Mouse (Mus musculus): Measurements from ENCODE around the gene Atf6b. TPM values are rescaled to one million over a fixed set of nuclear protein-coding genes. Genes with fewer than 3 reads are reported as not detected.

Gene Atf6b
- polyA plus RNA-seq, 1 experiment from 2014 or later: 12.9 TPM

DNA sequence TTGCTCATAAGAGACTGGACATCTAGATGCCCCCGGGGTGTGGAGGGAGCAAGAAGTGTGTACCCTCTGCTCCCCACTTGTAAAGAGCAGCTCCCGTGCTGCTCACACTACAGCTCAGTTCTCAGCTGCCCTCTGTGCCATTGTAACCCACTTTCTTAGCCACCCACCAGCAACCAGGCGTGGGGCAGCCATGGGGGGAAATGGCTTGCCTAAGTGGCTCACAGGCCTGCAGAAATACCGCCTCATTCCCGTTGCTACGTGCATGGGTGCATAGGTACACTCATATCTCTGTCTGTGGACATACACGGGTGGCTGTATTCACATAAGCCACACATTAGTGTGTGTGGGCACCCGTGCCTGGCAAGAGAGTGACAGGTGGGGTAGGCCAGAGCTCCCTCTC is 16.0 kb downstream of the Atf6b start:
- peaks cover 29% of the 10 kb centered on the region for H3K27me3 ChIP-seq (ENCODE audit: insufficient read depth, low read length)
- H3K9ac ChIP-seq (replicated peaks): no peak overlapping the region
- no peaks in the 10 kb centered on the region for H3K9me3 ChIP-seq (ENCODE audit: low read length)
- no peak overlapping the region for H3K4me2 ChIP-seq (ENCODE audit: low read depth, low read length)
- H3K36me3 ChIP-seq (replicated peaks; ENCODE audit: insufficient read depth, low read length): no peaks in the 10 kb centered on the region
- H3K4me3 ChIP-seq (ENCODE audit: low read depth, low read length): no peak overlapping the region
- TF ChIP-seq CTCF (IDR thresholded peaks at IDR 0.05; ENCODE audit: low read depth) (no peak), EP300 (IDR thresholded peaks at IDR 0.05; ENCODE audit: low read depth) (no peak)
- 71% methylated on average over 8 of the region's 8 CpGs for WGBS (ENCODE audit: insufficient replicate concordance)
- H3K27ac ChIP-seq (ENCODE audit: low read depth): no peak overlapping the region
- ATAC-seq: no peak
- DNase-seq: no peak
- H3K4me1 ChIP-seq (ENCODE audit: insufficient read depth): no peaks in the 10 kb centered on the region

DNA sequence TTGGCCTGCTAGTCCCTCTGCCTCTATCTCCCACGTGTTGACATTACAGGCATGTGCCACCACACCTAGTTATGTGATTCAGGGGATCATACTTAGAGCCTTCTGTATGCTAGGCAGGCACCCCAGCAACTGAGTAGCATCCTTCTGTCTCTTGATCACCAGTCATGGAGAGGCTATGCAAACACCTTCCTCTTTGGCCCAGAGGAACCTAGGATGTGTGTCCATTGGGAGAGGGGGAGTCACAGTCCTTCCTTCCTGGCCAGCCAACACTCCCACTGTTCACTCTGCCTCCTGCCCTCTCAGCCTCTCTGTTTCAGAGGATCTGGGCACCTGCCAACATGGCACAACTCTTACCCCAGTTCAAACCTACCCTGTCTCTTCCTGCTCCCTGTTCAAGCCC is 16.6 kb downstream of the Atf6b start:
- H3K9me3 ChIP-seq (ENCODE audit: low read length): no peaks in the 10 kb centered on the region
- no peak for TF ChIP-seq EP300 (IDR thresholded peaks at IDR 0.05; ENCODE audit: low read depth)
- no peak for TF ChIP-seq CTCF (IDR thresholded peaks at IDR 0.05; ENCODE audit: low read depth)
- no peak overlapping the region for H3K9ac ChIP-seq (replicated peaks)
- H3K27ac ChIP-seq (ENCODE audit: low read depth): no peak overlapping the region
- peaks cover 29% of the 10 kb centered on the region for H3K27me3 ChIP-seq (ENCODE audit: insufficient read depth, low read length)
- DNase-seq (no peak), ATAC-seq (no peak)
- no peaks in the 10 kb centered on the region for H3K4me1 ChIP-seq (ENCODE audit: insufficient read depth)
- H3K36me3 ChIP-seq (replicated peaks; ENCODE audit: insufficient read depth, low read length): no peaks in the 10 kb centered on the region
- H3K4me2 ChIP-seq (ENCODE audit: low read depth, low read length): no peak overlapping the region
- no peak overlapping the region for H3K4me3 ChIP-seq (ENCODE audit: low read depth, low read length)
- 26% methylated on average over 1 of the region's 1 CpGs for WGBS (ENCODE audit: insufficient replicate concordance)

DNA sequence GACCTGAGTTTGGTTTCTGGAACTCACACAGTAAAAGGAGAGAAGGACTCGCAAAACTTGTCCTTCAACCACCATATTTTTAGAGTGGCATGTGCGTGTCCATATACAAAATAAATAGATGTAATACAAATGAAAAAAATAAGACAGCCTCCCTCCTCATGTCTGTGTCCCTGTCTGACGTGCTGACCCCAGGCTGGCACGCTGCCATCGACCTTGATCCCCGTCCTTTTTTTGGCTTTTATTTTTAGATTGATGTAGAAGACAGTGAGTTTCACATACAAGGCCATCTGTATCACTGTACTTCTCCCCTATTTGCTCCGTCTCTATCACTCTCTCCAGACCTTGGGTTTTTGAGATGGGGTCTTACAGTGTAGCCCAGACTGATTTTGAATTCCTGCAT is 17.5 kb downstream of the Atf6b start:
- no peak overlapping the region for H3K9ac ChIP-seq (replicated peaks)
- ATAC-seq (no peak), DNase-seq (no peak)
- H3K4me2 ChIP-seq (ENCODE audit: low read depth, low read length): no peak overlapping the region
- TF ChIP-seq EP300 (IDR thresholded peaks at IDR 0.05; ENCODE audit: low read depth): no peak
- TF ChIP-seq CTCF (IDR thresholded peaks at IDR 0.05; ENCODE audit: low read depth): no peak
- H3K27ac ChIP-seq (ENCODE audit: low read depth): no peak overlapping the region
- H3K36me3 ChIP-seq (replicated peaks; ENCODE audit: insufficient read depth, low read length): no peaks in the 10 kb centered on the region
- H3K9me3 ChIP-seq (ENCODE audit: low read length): no peaks in the 10 kb centered on the region
- 62% methylated on average over 7 of the region's 7 CpGs for WGBS (ENCODE audit: insufficient replicate concordance)
- H3K4me3 ChIP-seq (ENCODE audit: low read depth, low read length): no peak overlapping the region
- H3K27me3 ChIP-seq (ENCODE audit: insufficient read depth, low read length): peaks cover 28% of the 10 kb centered on the region
- no peaks in the 10 kb centered on the region for H3K4me1 ChIP-seq (ENCODE audit: insufficient read depth)

DNA sequence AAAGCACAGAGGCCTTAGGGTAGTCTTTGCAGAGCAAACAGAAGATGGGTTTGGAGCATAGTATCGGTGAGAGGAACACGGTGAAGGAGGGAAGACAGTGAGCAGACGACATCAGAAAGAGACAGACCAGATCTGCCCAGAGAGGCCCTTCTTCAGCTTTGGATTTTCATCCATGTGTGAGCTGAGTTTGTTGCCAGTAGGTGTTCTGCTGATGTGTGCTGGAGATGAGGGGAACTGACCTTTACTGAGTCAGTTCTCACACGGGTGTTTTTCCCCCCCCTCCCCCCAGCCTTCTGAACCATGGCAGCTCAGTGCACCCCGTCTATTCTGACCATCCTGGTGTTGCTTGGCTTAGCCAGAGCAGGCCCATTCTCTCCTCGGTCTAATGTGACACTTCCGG is 23.3 kb downstream of the Atf6b start, which contains the start of gene Tnxb:
Tnxb (plus strand) TSS at position 301 of the 400 bp plus-strand sequence.
- Histone ChIP-seq H3K27me3 (ENCODE audit: insufficient read depth, low read length) (peaks cover 49% of the 10 kb centered on the region), H3K9me3 (ENCODE audit: low read length) (no peaks in the 10 kb centered on the region), H3K36me3 (replicated peaks; ENCODE audit: insufficient read depth, low read length) (no peaks in the 10 kb centered on the region), H3K4me1 (ENCODE audit: insufficient read depth) (peaks cover 6% of the 10 kb centered on the region; the same call in 1 of the 2 replicates), H3K27ac (ENCODE audit: low read depth) (no peak within 1 kb of the TSS), H3K4me3 (ENCODE audit: low read depth, low read length) (no peak within 1 kb of the TSS), H3K9ac (replicated peaks) (no peak within 1 kb of the TSS), H3K4me2 (ENCODE audit: low read depth, low read length) (no peak within 1 kb of the TSS)
- DNase-seq (no peak), ATAC-seq (no peak)
- 57% methylated on average over 7 of the region's 7 CpGs for WGBS (ENCODE audit: insufficient replicate concordance)
- TF ChIP-seq EP300 (IDR thresholded peaks at IDR 0.05; ENCODE audit: low read depth): no peak
- no peak for TF ChIP-seq CTCF (IDR thresholded peaks at IDR 0.05; ENCODE audit: low read depth)

DNA sequence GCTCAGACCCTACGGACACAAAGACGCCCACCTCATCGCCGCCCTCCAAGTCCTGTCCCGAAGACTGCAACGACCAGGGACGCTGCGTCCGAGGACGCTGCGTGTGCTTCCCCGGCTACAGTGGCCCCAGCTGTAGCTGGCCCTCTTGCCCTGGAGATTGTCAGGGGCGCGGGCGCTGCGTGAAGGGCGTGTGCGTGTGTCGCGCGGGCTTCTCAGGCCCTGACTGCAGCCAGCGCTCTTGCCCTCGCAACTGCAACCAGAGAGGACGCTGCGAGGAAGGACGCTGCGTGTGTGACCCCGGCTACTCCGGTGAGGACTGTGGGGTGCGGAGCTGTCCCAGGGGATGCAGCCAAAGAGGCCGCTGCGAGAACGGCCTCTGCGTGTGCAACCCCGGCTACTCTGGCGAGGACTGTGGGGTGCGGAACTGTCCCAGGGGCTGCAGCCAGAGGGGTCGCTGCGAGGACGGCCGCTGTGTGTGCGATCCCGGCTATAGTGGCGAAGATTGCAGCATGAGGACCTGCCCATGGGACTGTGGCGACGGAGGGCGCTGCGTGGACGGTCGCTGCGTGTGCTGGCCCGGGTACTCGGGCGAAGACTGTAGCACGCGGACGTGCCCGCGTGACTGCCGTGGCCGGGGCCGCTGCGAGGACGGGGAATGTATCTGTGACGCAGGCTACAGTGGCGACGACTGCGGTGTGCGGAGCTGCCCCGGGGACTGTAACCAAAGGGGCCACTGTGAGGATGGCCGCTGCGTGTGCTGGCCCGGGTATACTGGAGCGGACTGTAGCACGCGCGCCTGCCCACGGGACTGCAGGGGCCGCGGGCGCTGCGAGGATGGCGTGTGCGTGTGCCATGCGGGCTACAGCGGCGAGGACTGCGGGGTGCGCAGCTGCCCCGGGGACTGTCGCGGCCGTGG is 24.5 kb downstream of the Atf6b start:
- peaks cover 6% of the 10 kb centered on the region; the same call in 1 of the 2 replicates for H3K4me1 ChIP-seq (ENCODE audit: insufficient read depth)
- H3K27ac ChIP-seq (ENCODE audit: low read depth): no peak overlapping the region
- 18% methylated on average over 88 of the region's 93 CpGs for WGBS (ENCODE audit: insufficient replicate concordance)
- DNase-seq: no peak
- no peak overlapping the region; the same call in 1 of the 2 replicates for H3K4me2 ChIP-seq (ENCODE audit: low read depth, low read length)
- H3K36me3 ChIP-seq (replicated peaks; ENCODE audit: insufficient read depth, low read length): no peaks in the 10 kb centered on the region
- H3K9ac ChIP-seq (replicated peaks): no peak overlapping the region
- ATAC-seq: no peak
- TF ChIP-seq CTCF (IDR thresholded peaks at IDR 0.05; ENCODE audit: low read depth) (0 out of 2 replicates have a peak, but pooled peaks have one; percentile 2), EP300 (IDR thresholded peaks at IDR 0.05; ENCODE audit: low read depth) (no peak)
- peaks cover 52% of the 10 kb centered on the region for H3K27me3 ChIP-seq (ENCODE audit: insufficient read depth, low read length)
- H3K4me3 ChIP-seq (ENCODE audit: low read depth, low read length): no peak overlapping the region
- H3K9me3 ChIP-seq (ENCODE audit: low read length): no peaks in the 10 kb centered on the region

DNA sequence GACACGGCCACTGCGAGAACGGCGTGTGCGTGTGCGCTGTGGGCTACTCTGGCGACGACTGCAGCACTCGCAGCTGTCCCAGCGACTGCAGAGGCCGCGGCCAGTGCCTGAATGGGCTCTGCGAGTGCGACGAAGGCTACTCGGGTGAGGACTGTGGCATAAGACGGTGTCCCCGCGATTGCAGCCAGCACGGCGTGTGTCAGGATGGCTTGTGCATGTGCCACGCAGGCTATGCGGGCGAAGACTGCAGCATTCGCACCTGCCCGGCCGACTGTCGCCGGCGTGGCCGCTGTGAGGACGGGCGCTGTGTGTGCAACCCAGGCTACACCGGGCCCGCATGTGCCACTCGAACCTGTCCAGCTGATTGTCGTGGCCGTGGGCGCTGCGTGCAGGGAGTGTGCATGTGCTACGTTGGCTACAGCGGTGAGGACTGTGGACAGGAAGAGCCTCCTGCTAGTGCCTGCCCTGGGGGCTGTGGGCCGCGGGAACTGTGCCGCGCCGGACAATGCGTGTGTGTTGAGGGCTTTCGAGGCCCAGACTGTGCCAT is 25.4 kb downstream of the Atf6b start:
- Histone ChIP-seq H3K9me3 (ENCODE audit: low read length) (no peaks in the 10 kb centered on the region), H3K4me3 (ENCODE audit: low read depth, low read length) (no peak overlapping the region), H3K4me1 (ENCODE audit: insufficient read depth) (peaks cover 6% of the 10 kb centered on the region; the same call in 1 of the 2 replicates), H3K4me2 (ENCODE audit: low read depth, low read length) (no peak overlapping the region), H3K9ac (replicated peaks) (no peak overlapping the region), H3K36me3 (replicated peaks; ENCODE audit: insufficient read depth, low read length) (no peaks in the 10 kb centered on the region), H3K27ac (ENCODE audit: low read depth) (no peak overlapping the region), H3K27me3 (ENCODE audit: insufficient read depth, low read length) (peaks cover 58% of the 10 kb centered on the region)
- TF ChIP-seq EP300 (IDR thresholded peaks at IDR 0.05; ENCODE audit: low read depth) (no peak), CTCF (IDR thresholded peaks at IDR 0.05; ENCODE audit: low read depth) (no peak)
- 38% methylated on average over 49 of the region's 49 CpGs for WGBS (ENCODE audit: insufficient replicate concordance)
- DNase-seq (no peak), ATAC-seq (no peak)

Measured in liver, postnatal 0 days (tissue).